Mouse (Mus musculus): ENCODE measurements around the gene Zfp281. TPM values are rescaled to one million over a fixed set of nuclear protein-coding genes. Genes with fewer than 3 reads are reported as not detected.

Zfp281 gene
- total RNA-seq, 2 experiments from 2014 or later = 35.8 to 39.9 TPM

DNA sequence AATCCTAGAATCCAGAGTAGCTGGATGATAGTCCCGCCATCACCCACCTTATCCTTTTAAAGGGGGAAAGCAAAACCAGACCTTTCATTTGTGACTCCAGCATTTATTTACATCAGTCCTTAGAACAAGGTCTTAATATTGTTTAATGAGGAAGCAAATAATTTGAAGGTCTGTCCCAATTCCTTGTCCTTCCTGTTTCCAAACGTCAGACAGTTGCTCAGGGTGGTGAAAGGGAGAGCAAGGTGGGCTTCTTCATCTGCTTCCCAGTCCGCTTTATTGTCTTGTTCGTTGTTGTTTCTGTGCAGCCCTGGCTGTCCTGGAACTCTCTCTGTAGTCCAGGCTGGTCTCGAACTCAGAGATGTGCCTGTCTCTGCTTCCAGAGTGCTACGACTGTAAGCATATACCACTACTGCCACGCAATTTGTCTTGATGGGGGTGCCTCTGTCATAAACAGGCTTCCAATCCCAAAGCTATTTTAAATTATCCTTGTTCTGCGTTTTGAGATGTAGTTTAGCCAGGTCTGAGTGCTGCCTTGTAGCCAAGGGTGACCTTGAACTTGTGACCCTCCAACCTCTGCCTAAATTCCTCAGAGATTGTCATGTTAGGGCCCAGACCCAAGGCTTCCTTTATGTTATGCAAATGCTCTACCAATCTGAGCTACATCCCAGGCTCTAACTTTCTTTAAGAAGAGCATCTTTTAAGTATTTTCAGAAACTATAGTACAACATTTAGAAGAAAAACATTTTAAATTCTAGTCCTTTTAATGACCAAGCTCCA is 21.3 kb downstream of the Zfp281 start:
- DNase-seq (ENCODE audit: low spot score in 2 of 2) = no peak
- intact Hi-C loops (cut with DNase I) = no loop called here

DNA sequence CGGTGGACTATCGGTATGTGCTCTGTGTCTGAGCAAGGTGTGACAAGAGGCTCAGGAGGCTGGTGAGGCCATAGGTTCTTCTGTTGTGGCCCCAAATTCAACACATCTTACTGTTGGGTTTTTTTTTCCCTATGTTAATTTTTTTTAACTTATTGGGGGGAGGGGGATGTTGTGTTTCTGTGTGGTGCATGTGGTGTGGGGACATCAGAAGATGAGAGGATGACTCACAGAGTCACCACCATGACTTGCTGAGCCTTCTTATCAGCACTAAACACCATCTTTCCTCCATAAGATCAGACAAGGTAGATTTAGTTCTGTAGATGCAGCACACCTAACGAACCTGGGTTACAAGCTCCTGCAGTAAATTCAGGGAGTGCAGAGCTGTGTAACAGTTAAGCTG is 27.4 kb downstream of the Zfp281 start:
- intact Hi-C loops (cut with DNase I) = no loop called here
- DNase-seq (ENCODE audit: low spot score in 2 of 2) = no peak

DNA sequence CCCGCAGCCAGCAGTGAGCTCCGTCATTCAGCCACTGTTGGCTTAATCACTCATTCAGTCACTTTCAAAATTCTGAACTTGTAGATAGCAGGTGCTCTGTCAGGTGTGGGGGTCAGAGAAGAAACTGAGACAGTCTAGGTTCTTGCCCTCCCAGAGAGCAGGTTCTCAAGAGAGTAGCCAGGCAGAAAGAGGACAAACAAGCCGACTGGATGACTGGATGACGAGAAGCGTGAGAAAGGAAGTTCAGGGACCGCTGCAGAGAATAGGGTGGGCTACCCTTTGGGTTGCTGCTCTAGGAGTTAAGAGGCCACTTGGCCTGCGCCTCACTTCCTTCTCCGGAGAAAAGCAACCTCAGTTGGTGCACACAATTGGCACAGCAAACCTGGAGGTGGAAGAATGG is 28.8 kb downstream of the Zfp281 start:
- intact Hi-C loops (cut with DNase I) = no loop called here
- no peak for DNase-seq (ENCODE audit: low spot score in 2 of 2)

DNA sequence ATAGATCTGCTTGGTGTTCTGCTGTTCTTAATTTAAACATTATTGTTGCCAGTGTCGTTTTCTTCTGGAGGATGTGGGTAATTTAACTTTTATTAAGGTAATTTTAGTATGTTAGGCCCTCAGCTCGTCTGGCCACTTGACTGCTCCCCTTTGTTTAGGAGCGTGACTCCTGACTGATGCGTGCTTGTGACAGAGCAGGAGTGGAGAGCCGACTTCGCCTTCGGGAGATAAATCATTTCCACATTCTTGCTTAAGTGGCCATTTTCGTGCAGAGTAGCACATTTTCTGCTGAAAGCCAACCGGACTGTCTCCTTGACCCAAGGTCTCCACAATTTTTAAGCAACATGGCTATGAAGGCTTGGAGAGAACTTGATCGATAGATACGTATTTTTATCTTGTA is 29.7 kb downstream of the Zfp281 start:
- DNase-seq (ENCODE audit: low spot score in 2 of 2) = no peak
- intact Hi-C loops (cut with DNase I) = no loop called here

DNA sequence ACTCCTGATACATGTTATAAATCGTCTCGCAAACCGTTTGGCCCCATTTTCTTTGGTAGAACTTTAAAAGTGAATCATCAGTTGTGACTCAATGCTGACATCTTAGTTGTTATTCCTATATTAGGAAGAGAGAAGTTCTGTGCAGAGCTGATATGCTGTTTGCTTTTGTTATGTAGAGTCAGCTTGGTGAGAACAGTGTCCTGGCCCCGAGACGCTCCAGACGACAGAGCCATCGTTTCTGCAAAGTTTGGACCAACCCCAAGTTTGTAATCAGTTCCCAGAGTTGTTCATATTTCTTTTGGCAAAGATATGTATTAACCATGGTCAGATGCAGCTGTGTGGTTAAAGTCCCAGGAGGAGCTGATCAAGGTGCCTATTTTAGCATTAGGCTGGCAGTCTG is 31.9 kb downstream of the Zfp281 start:
- DNase-seq (ENCODE audit: low spot score in 2 of 2) = no peak
- intact Hi-C loops (cut with DNase I) = no loop called here

DNA sequence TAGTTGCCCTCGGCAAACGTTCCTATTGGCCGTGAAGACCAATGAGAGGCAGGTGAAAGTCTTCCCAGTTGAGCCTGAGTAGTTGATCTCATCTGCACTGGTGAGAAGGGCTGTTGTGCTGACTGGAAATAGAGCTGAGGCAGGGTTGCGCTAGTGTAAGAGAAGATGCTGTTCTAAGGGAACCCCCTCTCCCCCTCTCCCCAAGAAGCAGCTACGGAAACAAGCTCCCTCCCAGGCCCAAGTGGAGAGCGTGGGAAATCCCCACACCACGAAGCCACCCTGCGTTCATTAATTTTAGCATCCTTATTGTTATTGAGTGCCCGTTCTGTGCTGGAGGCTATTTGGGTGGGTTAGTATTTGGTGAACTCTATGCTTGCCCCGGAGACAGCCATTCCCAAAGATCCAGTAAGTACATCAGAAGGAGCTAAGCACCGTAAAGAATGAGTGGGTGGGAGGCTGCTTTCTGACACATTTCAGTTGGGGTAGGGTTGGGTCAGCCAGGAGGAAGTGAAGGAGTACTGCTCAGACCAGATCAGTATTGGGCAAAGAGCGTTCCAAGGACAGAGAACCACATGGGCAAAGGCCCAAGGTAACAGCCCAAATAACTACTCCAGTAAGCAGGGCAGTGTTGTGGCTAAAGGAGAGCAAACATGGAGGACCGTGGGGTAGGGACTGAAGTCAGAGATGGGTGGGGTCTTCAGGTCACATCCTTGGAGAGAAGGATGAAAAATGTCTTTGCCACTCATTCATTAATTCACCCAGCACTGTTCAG is 33.9 kb downstream of the Zfp281 start:
- DNase-seq (ENCODE audit: low spot score in 2 of 2) = no peak
- intact Hi-C loops (cut with DNase I) = no loop called here

DNA sequence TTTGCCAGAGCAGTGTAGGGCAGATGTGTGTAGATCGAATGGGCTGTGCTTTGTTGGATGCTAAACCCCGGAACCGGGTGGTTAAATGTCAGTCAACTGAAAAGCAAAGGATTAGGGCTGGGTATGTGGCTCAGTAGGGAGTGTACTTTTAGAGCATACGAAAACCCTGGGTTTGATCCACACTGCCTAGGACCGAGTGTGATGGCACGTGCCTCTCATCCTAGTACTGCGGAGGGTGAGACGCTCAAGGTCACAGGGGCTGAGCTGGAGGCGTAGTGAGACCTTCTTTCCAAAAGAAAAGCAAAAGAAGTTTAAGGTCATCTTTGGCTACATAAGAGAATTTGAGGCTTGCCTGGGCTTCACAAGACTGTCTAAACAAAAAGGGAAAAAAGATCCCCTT is 34.6 kb downstream of the Zfp281 start:
- no peak for DNase-seq (ENCODE audit: low spot score in 2 of 2)
- intact Hi-C loops (cut with DNase I) = no loop called here

DNA sequence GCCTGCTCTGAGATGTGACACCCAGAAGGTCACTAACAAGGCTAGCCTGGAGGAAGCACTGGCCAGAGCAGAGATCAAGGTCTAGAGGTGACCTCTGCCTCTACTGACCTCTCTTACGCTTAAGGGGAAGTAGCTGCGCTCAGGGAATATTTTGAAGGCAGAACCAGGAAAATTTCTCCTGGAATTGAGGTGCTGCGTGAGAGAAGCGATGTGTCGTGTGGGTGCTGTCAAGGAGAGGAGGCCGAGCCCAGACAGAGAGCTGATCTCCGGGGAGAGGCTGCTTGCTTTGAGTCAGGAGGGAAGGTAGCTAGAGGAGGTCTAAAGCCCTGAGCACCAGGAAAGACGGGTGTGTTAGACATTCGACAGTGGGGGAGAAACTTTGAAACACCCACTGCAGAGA is 35.2 kb downstream of the Zfp281 start:
- intact Hi-C loops (cut with DNase I) = no loop called here
- no peak for DNase-seq (ENCODE audit: low spot score in 2 of 2)

DNA sequence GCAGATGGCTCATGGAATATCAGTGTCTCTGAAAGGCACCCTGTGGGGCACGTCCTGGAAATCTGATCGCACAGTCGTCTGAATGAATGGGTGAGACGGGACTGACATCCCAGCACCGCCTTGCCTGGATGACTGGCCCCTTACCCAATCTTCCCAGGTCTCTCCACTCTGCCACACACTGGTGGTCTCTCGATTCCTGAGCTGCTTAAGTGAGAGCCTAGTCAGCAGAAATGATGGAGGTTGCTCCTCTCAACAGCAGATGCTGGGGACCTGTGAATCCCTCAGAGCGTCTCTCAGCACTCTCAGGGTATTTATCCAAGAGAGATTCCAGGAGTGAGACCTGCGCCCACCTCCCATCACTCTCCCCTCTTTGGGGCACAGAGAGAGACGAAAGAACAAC is 36.8 kb downstream of the Zfp281 start:
- DNase-seq (ENCODE audit: low spot score in 2 of 2) = no peak
- intact Hi-C loops (cut with DNase I) = no loop called here

DNA sequence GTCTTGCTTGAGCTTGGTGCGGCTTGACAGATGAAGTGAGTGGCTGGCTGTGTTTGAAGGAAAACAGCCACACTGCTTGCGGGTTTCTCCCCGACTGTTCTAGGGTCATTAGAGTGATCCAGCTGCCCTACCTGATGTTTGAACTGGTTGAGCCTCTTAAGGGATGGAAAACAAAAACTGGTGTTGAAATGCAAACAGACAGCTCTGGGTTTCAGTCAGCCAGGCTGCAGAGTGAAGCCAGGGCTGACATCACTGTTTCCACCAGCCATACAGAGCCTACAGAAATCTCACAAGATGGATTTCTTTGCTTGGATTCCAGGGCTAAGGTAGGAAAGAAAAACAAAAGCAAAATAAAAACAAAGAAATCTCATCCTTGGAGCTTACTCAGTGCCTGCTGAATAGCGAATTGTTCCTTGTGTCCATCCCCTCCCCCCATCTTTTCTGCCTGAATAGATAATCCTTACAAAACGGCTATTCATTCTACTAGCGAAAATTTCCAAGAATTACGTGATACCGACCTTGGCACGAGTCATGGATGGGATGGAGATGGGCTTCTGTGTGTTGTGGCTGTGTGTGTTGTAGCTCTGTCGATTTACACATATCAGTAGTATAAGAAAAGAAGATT is 37.4 kb downstream of the Zfp281 start:
- DNase-seq (ENCODE audit: low spot score in 2 of 2) = peak in 1 of 2 experiments; percentile 20

DNA sequence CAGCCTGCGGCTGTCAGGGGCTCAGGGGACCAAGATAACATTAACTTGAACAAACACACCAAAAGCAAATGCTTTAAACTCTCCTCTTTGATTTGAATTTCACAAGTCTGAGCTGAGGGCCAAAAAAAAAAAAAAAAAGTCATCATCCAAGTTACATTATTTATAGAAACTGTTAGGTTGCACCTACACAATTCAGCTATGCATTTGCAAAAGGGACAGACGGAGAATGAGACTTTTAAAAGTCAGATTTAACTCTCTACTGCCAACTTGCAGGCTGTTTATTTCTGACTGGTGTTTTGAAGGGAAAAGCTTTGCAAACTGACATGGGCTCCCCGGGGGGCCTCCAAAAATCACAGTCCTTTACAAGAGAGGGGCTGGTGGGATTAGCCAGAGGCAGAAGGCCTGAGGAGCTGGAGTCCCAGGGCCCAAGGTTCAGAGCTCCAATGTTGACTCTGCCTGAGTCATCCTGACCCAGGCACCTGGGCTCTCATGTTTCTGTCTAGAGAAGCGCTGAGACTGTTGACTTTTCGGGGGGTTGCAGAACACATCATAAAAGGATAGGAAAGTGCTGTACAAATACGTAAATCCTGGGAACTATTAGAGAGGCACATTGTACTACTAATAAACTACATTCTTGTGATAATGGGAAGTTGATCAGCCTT is 40.4 kb downstream of the Zfp281 start:
- DNase-seq (ENCODE audit: low spot score in 2 of 2) = peak in 1 of 2 experiments; percentile 54
- intact Hi-C loops (cut with DNase I) = loop anchor here (5.0 kb wide), 1 partner anchor 47 kb away; no protein-coding TSS in a partner anchor

More for the DNA sequence above, 37.4 kb downstream of the Zfp281 start:
- intact Hi-C loops (cut with DNase I) = no loop called here

DNA sequence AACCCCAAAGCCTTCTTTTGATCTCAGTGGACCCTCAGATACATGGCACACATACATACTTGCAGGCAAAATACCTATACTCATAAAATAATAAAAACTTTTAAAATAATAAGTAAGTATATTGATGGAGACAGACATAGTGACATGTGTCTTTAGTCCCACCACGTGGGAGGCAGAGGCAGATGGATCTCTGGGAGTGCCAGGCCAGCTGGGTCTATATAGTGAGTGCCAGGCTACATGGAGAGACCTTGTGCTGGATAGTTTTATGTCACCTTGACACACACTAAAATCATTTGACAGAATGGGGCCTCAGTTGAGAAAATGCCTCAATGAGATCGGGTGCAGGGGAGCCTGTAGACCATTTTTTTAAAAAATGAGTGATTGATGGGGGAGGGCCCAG is 41.8 kb downstream of the Zfp281 start:
- no peak for DNase-seq (ENCODE audit: low spot score in 2 of 2)
- intact Hi-C loops (cut with DNase I) = loop anchor here (5.0 kb wide), 1 partner anchor 46 kb away; no protein-coding TSS in a partner anchor

DNA sequence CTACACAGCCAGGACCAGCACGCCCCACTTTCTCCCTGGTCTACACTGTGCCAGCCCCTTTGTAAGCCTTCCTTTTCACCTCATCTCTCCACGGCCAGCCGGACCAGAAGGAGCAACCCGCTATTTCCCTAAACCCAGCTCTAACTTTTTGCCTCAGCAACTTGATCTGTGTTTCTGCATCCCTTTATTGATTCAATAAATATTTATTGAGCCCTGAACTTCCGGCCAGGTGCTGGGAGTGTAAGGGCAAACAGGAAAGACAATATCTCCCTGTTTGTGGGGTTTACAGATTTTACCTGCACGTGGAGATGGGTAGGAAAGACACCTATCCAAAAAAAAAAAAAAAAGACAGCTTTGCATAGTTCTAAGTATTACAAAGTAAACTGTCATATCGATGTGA is 45.2 kb downstream of the Zfp281 start:
- intact Hi-C loops (cut with DNase I) = loop anchor here (5.0 kb wide), 1 partner anchor 42 kb away; no protein-coding TSS in a partner anchor
- no peak for DNase-seq (ENCODE audit: low spot score in 2 of 2)

DNA sequence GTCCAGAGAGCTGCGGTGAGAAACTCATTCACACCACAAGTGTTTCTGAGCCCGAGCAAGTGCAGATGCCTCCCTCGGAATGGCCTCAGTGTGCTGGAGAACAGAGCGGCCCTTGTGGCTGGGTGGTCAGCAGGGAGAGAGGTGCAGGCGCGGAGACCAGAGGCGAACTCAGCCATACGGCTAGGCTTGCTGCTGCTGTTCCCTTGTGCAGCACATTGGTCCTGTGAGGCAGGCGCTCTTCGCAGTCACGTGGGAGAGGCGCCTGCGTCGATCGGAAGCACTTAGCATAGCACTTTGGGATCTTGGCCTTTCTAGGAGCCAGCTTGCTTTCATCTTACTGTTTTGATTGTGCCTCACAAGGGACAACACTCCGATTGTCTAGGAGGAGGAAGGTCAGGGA is 45.7 kb downstream of the Zfp281 start:
- DNase-seq (ENCODE audit: low spot score in 2 of 2) = peak; percentile 17 to 30
- intact Hi-C loops (cut with DNase I) = no loop called here

DNA sequence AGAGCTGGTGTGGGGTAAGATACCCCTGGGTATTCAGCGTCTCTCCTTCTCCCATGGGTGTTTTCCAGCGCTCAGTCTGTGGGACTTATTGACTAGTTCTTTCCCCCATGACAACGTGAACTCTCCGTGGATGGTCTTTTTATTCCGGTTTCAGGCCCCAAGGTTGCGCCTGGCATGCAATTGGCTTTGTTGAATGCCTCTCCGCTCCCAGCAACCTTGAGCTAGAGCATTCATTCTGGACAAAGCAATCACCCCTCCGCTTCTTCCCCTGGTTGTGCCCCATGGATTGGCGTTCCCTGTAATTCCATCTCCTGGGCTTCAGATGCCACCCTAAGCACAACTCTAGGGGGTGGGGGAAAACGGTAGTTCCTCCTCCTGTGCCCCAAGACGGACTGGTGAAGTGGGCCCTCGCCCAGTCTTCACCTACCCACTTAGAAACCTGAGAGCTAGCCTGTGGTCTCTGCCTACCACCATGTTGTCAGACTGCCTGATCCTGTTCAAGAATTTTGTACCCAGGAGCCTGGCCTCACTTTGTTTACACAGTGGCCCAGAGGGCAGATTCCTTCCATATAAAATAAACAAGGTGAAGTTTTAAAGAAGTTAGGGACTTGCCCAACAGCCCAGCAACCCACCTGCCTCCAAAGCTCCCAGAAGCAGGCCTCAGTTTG is 47.2 kb downstream of the Zfp281 start:
- DNase-seq (ENCODE audit: low spot score in 2 of 2) = no peak
- intact Hi-C loops (cut with DNase I) = no loop called here

DNA sequence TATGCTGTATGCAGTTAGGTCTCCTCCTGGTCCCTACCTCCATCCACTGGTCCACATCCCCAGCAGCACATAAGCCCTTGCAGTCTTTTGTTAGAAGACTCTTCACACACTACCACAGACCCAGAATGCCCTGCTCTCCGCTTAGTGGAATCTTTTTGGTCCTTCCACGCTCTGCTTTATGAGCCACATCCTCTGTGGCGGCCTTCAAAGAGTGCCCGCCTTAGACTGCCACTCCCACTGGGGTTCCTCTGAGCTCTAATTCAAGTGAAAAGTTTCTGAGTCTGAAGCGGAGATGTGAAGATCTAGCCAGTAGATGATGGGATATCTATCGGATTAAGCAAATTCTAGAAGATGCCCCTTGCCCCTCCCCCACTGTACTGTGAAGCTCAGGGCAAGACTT is 47.9 kb downstream of the Zfp281 start:
- DNase-seq (ENCODE audit: low spot score in 2 of 2) = no peak
- intact Hi-C loops (cut with DNase I) = no loop called here

DNA sequence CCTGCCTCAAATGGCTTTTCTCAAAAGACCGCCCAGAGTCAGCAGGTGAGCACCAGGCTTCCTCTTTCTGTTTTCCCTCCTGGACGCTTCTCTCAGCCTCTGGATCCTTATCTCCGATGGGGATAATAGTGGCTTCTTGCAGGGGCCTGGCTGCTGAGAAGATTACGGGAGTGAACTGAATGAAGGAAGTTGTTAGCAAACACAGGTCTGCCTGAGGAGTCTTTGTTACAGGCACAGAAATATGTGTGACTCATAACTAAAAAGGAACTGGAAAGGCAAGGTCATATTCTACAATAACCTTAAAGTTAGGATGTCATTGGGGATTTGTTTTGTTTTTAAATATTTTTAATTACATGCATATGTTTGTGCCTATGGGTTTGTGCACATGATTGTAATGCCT is 48.6 kb downstream of the Zfp281 start:
- intact Hi-C loops (cut with DNase I) = no loop called here
- DNase-seq (ENCODE audit: low spot score in 2 of 2) = no peak

DNA sequence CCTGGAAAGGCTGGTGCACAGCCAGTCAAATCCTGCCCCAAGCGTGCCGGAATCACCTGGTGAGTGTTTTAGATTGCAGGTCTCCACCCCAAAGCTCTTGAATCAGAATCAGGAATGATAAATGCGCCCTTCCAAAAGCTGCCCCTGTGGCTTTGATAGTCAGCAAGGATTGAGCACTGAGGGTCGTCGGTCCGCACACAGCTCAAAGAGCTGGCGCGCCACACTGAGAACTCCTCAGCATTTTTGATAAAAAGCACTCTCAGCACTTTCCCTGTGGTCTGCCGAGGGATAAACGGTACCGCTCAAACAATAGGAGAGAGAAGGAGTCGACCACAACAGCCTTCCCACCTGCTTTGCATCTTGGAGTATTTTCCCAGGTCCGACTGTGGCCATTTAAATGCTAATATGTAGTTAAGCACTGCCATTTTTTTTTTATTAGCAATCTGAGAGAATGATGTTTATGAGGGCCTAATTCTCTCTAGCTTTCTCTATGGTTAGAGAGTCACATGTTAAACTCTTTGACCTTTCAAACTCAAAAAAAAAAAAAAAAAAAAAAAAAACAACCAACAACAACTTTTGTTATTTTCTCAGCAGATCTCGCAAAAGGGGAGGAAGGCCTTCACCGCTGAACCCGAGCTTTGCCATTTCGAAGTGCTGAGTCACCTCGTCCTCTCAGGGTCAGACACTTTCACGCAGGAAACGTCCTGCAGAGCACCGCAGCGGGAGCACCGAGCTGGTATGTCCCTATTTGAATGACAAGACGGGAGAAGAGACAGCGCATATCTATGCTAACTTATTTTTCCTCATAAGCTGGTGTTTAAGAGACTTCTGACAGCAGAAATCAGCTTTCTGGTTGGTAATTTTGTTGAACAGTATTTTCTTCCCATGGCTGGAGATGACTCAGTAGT is 50.1 kb downstream of the Zfp281 start:
- intact Hi-C loops (cut with DNase I) = no loop called here
- DNase-seq (ENCODE audit: low spot score in 2 of 2) = no peak
